Mouse (Mus musculus) regulatory T cell (primary cell): ENCODE data around the gene Antxr1.

ENCODE experiments used
- in situ Hi-C: fragments of 300-600 bp; cut with MboI, MseI; formaldehyde crosslinking; loops from one replicate; pipeline ENCODE4 v1.15.1; 2025; ENCODE audit warnings: high pct_unique_total_duplicates

The Antxr1 gene

GRCm38 (mm10) chr6:87292911-87293851 lies 42.4 kb downstream of the Antxr1 start:
- in situ Hi-C loops: no loop called here

- in situ Hi-C loops: no loop called here
Observed at GRCm38 (mm10) chr6:87287251-87287650, 48.4 kb downstream of the Antxr1 start.

- in situ Hi-C loops: no loop called here
Observed at GRCm38 (mm10) chr6:87285365-87285749, 50.3 kb downstream of the Antxr1 start.

- in situ Hi-C loops: no loop called here
Observed at GRCm38 (mm10) chr6:87284716-87285364, 50.8 kb downstream of the Antxr1 start.

- in situ Hi-C loops: no loop called here
Observed at GRCm38 (mm10) chr6:87282346-87282781, 53.3 kb downstream of the Antxr1 start.

GRCm38 (mm10) chr6:87281771-87282170 lies 53.9 kb downstream of the Antxr1 start:
- in situ Hi-C loops: no loop called here

GRCm38 (mm10) chr6:87278151-87278550 lies 57.5 kb downstream of the Antxr1 start:
- in situ Hi-C loops: no loop called here

- in situ Hi-C loops: no loop called here
Observed at GRCm38 (mm10) chr6:87277527-87277926, 58.1 kb downstream of the Antxr1 start.

GRCm38 (mm10) chr6:87276941-87277340 lies 58.7 kb downstream of the Antxr1 start:
- in situ Hi-C loops: no loop called here

- in situ Hi-C loops: no loop called here
Observed at GRCm38 (mm10) chr6:87274779-87275178, 60.8 kb downstream of the Antxr1 start.

- in situ Hi-C loops: no loop called here
Observed at GRCm38 (mm10) chr6:87273791-87274190, 61.8 kb downstream of the Antxr1 start.

GRCm38 (mm10) chr6:87273141-87273540 lies 62.5 kb downstream of the Antxr1 start:
- in situ Hi-C loops: no loop called here

- in situ Hi-C loops: no loop called here
Observed at GRCm38 (mm10) chr6:87272202-87272601, 63.4 kb downstream of the Antxr1 start.

GRCm38 (mm10) chr6:87270452-87270851 lies 65.2 kb downstream of the Antxr1 start:
- in situ Hi-C loops: no loop called here

- in situ Hi-C loops: no loop called here
Observed at GRCm38 (mm10) chr6:87269950-87270349, 65.7 kb downstream of the Antxr1 start.

GRCm38 (mm10) chr6:87262666-87263065 lies 73.0 kb downstream of the Antxr1 start:
- in situ Hi-C loops: no loop called here

- in situ Hi-C loops: no loop called here
Observed at GRCm38 (mm10) chr6:87258976-87259375, 76.6 kb downstream of the Antxr1 start.

- in situ Hi-C loops: no loop called here
Observed at GRCm38 (mm10) chr6:87257981-87258775, 77.4 kb downstream of the Antxr1 start.

- in situ Hi-C loops: no loop called here
Observed at GRCm38 (mm10) chr6:87257471-87257870, 78.2 kb downstream of the Antxr1 start.

GRCm38 (mm10) chr6:87255668-87256067 lies 80.0 kb downstream of the Antxr1 start:
- in situ Hi-C loops: no loop called here

GRCm38 (mm10) chr6:87254756-87255155 lies 80.9 kb downstream of the Antxr1 start:
- in situ Hi-C loops: no loop called here

- in situ Hi-C loops: no loop called here
Observed at GRCm38 (mm10) chr6:87251716-87252115, 83.9 kb downstream of the Antxr1 start.
